Mouse (Mus musculus): ENCODE data around the gene Cep19.
"Not testable (repeated sequence)": the region's sequence is repeated elsewhere in the genome, so short reads cannot be mapped to it uniquely, and the experiment has no call there.

Gene Cep19

DNA sequence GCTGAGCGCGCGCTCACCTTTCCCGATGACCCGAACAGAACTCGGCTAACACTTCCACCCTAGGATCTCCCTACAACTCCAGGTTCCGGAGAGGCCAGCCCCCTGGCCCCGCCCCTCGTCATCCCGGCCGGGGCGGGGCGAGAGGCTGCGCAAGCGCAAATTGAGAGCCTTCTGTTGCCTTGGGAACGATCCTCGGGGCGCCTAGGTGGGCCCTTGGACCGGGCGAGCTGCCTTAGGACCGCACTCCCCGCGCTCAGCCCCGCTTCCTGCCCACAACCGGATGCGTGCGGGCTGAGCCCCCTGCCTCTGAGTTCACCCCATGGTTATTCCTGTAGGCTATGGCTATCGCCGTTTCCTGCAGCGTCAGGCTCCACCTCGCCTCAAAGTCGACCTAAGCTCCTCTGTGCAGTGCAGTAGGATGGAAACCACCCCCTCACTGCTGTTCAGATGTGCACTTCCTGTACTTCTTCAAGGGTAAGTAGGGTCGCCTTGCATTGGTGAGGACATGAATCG, at the start of gene Cep19, which contains the start of gene Pigx:
Gene Cep19, plus strand, starts transcription at position 163 of the 513 bp plus-strand sequence.
Gene Pigx, minus strand, starts transcription at position 103 of the 513 bp plus-strand sequence.
- peak; percentile 92 for DNase-seq

DNA sequence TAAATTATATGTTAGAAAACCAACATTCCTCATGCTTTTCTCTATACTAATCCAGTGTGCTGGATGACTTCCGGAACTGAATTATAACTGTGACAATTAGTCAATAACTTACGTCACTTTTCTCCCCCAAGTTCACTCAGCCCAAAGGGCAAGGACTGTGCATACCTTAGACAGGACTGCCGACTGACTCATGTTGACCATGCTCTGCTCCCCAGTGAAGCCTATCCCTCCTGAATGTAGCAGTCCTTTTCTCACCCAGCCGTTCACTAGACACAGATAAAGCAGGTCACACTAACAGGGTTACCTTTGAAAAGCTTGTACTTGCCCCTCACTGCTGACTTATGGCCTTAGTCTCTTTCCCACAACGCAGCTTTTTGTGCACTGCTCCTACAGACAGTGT, 40.8 kb upstream of the Cep19 start:
- no peak for DNase-seq

DNA sequence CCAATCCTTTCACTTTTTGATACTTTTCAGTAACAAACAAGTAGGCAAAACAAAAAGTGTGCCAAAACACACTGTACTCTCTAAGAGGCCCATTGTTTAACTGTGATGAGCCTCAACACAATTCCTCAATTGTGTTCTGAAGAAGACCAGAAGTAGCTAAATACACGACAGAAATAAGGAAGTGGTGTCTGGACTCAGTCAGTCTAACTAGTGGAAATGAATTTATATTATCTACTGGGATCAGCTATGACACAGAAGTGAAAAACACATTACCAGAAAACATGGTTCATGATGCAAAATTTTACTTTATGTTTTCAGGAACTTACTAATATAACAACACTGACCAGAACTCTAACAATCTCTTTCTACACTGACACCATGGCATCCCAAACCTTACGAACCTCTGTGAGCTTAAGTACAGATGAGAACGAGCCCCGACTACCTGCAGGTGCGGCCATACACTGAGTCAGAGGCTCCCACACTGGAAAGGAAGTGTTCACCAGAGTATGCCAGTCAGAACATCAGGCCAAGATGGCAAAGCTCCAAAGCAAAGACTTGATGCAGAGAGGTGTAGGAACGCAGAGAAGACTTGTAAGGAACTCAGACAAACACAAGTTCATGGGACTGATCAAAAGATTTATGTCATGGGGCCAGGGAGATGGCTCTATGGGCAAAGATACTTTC, 39.6 kb upstream of the Cep19 start:
- peak; percentile 57 for DNase-seq

DNA sequence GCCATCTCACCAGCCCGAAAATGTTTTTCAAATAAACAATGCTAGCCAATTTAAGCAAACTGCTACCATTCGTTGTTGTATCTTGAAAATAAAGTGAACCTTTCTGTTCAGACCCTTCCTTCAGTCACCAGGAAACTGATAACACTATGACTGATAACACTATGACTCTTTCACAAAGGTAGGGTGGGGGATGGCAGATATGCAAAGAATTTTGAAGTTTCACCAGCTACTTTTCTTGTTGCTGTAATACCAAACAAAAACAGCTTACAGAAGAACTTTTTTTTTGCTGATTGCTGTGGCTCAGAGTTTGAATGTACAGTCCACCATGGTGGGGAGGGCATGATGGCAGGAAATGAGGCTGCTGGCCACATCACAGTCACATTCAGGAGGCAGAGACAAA, 37.4 kb upstream of the Cep19 start:
- no peak for DNase-seq

DNA sequence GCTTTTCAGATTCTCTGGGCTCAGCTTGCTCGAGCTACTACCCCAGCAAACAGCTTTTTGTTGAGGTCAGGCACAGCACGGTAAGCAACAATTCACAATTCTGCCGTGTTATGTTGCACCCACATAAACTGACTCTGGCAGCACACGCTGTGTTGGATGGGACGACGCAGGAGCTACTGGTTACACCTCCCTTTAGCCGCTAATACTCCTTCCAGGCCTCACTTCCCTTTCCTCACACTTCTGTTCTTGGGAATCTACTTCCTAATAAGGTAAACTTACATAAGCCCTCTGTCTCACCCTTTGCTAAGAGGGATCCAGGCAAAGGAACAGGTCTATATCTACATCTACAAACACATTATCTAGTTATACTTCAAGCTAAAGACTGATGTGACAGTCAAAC, 35.7 kb upstream of the Cep19 start:
- peak; percentile 22 for DNase-seq

DNA sequence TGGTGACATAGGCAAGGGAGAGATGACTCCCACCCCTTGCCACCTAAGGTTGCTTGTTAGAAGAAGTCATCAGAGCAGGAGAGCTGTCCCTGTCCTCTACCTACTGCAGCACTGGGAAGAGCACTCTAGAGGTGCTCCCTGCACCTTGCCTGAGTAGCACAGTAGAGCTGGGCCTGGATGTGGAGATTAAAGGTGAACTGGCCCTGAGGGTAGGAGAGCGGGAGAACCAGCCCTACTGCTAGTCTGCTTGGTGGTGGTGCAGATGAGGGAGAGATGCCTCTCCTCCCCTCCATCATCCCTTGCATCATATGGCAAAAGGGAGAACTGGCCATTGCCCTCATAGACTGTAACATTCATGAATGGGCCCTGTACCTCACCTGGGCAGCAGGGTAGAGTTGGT, 32.7 kb upstream of the Cep19 start:
- DNase-seq, result no peak

DNA sequence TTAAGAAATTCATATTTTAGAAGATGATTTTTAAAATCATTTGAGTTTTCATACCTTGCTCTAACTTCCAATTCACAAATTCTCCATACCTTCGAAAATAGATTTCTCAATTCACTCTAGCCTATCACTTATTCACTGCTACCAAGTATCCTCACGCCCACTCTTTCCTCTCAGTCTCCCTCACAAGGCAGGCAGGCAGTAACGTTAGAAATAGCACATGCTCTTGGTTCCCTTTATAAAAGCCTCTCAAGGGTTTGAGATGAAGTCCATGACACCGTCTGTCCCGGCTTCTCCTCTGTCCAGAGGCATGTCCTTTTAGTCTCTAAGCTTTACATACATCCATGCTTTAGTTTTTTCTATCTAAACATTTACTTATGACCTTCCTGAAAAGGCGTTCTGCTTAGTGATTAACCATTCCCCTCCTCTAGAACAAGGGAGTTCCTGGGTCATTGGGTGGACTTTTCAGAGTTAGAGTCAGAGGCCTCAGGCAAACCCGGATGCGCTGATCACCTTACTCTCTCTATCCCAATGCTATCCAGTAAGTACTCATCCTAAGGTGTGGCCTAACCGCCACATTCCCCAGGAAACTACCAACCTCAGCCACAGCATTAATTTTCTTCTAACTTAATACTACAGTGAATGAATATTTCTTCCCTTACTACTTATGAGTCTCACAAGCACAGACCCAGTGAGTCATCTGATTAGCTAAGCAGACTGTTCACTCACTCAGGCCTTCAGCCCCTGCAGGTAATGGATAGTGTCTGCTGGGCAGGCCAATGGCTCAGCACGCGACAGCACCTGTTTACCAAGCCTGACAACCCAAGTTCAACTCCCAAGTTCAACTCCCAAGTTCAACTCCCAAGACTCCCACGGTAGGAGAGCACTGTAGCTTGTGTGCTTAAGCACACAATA, 31.0 kb upstream of the Cep19 start:
- DNase-seq, result peak; percentile 24

DNA sequence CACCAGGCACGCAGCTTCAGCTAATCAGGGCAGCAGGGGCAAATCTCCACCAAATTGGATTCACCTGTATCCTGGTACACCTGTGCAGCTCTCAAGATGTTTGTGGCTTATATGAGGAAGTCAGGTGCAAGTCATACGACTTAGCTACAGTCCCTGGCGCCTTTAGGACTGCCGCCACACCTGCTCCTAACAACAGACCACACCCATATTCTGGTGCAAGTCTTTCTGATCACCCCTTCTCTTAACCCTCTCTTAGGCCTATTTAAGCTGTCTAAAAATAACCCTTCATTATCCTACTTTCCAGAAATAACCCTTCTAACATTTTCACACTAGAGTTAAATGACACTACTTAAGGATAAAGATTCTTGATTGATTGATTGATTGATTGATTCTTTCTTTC, 29.5 kb upstream of the Cep19 start:
- DNase-seq, result not testable (repeated sequence)

DNA sequence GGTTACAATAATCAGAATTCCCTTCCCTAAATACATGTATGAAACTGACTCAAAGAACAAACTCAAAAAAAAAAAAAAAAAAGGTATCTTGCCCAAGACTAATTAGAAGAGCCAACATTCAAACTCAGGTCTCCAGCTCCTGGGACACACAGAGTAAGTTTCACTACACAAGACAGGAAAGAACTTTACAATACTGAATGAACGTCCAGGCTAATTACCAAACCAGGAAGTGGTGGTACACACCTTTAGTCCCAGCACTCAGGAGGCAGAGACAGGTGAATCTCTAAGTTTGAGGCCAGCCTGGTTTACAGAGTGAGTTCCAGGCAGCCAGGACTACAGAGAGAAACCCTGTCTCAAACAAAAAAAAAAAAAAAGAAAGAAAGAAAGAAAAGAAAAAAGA, 23.8 kb upstream of the Cep19 start:
- DNase-seq, result no peak

DNA sequence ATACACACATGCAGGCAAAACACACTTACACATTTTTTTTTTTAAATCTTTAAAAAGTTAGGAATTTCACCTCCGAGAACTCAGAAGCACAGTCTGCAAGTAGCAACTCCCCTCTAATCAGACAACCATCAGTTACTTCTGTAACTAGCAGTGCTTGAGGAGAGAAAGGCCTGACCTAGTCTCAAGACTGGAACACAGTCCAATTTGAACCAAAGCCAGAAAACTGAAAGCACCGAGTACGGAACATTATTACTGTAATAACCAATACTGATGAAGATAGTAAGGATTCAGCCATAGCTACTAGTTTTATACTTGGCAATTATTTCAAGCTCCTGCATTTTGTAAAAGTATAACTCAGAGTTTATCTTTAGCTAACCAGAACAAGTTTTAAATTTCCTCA, 23.2 kb upstream of the Cep19 start:
- DNase-seq, result peak; percentile 39

DNA sequence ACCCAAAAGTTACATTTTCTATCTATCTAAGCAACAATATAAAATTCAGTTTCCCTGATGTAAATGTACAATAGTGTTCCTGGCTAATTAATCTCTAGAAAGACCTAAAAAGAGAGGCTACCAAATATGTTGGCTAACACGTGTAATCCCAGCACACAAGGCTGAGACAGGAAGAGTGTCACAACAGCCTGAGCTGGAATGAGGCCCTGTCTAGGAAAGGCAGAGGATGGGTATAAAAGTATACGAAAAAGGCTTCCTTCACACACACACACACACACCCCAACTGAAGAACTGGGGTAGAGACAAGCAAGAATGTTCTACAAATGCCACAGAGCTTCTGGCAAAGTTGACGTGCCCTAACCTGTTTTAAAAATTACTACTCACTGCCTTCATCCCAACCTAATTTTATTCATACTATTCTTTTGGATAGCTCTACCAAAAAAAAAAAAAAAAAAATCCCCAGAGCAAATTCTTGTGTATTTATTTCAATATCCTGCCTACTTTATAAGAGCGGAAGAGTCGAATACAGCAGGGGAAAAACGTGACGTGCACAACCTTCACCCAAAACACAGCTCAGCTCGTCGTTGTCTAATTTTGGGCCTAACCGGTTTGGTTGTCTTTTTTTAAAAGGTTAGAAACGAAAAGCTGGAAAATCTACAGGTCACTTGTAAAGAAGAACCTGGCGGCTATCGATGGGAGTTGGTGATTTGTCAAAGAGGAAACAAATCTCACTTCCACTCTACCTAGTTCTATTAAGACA, 21.8 kb upstream of the Cep19 start:
- no peak for DNase-seq

DNA sequence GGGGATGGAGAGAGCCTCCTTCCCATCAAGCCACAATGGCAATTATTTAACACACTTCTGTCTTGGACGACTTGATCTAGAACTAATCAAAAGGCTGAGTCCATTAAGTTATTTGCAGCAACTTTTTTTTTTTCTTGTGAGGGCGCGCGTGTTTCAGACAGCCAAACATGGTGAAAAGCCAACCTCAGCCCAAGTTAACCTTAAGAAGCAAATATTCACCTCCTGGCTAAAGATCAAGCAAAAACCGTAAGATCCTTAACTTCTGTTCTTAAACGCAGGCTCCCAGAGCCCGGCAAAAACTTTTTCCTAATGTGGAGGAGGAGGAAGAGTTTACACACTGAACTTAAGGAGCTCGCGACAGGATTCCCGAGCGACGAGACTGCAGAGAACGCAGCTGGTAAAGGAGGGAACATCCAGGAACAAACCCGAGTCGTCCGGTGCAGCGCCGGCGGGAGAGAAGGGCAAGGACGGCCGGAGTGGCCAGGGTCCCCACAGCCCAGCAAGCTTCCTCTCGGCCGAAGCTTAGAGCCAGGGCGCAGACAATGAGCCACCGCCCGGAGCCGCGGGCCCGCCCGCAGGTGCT, 21.1 kb upstream of the Cep19 start:
- peak; percentile 35 for DNase-seq

DNA sequence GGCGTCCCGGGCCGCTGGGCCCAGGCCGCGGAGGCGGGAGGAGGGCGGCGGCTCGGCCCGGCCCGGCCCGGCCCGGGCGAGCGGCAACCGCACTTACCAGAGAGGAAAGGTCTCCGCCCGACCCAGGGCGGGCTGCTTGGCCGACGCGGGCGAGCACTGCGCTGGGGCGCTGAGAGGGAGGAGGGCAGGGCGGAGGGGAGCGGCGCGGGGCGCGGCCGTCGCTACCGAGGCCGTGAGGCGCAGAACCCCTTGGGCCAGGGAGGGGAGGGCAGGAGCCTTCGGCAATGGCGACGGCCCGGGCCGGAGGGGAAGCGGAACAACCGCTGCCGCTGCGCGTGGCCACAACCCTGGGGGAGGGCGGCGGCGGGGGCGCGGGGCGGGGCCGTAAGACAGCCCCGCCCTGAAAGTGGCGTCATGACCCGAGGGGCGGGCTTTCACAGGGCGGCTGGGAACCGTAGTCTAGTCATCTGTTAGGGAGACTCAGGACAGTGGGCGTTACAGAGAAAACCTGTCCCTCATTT, 20.5 kb upstream of the Cep19 start, which contains the start of gene Pak2:
Gene Pak2, minus strand, starts transcription at position 352 of the 521 bp plus-strand sequence.
- DNase-seq, result peak; percentile 87

DNA sequence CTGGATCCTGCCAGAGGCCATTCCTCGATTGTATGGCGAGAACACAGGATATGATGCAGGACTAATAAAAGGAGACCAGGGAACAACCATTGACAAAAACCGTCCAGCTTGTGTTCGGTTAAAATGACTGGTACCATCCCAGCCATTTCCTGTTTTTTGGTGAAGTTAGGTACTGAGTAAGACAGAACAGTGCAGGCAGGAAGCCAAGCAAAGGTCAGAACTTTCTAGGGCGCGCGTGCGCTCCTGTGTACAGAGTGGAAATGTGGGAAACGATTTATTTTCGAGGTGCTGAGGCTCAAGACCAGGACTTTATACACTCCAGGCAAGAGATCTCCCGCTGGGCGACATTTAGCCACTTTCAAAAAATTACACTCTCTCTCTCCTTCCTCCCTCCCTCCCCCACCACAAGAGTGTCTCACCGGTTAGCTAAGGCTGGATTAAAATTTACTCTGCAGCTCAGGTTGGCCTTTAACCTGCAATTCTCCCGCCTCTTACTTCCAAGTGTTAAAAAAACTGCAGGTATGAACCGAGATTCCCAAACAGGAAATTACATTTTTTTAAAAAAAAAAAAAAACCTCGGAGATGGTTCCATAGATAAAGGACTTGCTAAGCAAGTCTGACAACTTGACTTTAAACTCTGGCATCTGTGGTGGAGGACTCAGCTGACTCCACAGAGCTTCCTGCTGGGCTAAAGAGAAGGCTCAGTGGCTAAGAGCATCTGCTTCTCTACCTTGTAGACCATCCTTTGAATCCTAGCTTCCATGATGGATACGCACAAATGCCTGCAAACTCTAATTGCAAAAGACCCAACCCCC, 11.8 kb upstream of the Cep19 start:
- peak; percentile 67 for DNase-seq

DNA sequence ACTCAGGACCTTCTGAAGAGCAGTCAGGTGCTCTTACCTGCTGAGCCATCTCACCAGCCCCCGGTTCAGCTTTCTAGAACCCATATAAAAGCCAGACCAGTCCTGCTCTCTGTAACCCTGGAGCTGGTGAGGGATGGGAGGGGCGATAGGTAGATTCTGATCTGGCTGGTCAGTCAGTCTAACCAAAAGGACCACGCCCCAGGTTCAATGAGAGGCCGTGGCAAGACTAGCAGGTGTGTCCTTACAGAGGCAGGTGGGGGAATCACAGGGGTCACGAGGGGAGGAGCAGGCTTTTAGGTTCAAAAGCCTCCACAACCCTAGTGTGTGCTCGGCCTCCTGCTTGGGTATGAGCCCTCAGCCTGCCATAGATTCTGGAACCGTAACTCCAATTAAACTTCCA, 8.1 kb upstream of the Cep19 start:
- no peak for DNase-seq

DNA sequence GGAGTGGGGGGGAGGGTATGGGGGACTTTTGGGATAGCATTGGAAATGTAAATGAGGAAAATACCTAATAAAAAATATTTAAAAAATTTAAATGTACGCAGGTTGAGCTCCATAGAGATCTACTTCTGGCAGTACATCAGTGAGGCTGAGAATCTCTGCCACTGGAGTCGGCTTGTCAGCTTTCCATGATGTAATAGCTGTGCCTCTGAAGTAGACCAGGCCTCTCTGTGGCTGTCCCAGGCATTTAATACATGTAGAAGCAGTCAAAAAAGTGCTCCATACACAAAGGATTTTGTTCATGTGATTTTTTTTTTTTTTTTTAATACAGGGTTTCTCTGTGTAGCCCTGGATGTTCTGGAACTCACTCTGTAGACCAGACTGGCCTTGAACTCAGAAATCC, 1.8 kb upstream of the Cep19 start:
- DNase-seq, result not testable (repeated sequence)

DNA sequence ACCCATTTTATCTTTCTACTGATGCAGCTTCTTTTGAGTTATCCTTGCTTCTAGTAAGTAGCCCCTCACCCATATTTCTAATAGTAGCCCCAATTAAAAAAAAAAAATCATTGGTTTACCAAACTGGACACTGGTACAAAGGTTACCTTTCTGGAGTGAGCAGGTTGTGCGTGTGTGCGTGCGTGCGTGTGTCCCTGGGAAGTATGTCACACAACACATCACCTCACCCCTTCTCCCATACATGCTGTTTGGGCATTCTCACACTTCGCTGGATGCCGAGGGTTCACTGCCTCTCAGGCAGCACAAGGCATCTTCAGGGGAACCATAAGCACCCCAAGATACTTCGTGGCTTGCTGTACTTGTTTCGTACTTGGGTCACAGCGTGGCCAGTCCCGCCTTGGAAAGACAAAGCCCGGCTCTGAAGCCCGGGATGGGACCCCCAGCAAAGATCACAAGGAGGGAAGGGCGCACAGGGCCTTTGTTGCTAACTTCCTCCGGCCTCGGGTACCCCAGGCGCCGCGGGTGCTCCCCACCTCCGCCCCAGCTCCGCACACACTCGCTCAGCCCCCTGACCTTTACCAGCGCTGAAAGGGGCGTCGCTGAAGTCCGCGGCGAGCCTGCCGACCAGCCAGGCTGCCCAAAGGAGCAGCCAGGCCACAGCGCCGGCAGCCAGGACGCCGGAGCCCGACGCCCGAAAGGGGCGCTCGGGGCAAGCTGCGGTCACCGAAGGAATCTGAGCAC, 533 bp upstream of the Cep19 start:
- DNase-seq, result no peak

DNA sequence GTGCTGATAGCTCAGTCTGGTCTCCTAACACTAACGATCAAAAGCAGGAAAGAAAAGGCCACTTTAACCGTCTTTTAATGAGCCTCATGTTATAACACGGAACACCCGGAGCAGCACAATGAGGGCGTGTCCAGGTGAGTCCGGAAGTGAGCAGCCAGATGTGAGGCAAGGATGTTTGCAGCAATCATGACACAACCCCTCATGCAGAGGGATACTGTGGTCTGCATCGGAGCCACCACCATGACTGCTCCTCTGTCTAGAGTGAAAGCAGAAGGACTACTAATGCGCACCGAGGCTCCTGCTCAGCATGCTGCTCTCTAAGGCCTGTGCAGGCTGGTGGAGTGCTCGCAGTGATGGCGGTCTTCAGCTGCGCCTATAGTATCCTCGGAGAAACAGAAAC, 2.7 kb downstream of the Cep19 start:
- DNase-seq, result no peak

DNA sequence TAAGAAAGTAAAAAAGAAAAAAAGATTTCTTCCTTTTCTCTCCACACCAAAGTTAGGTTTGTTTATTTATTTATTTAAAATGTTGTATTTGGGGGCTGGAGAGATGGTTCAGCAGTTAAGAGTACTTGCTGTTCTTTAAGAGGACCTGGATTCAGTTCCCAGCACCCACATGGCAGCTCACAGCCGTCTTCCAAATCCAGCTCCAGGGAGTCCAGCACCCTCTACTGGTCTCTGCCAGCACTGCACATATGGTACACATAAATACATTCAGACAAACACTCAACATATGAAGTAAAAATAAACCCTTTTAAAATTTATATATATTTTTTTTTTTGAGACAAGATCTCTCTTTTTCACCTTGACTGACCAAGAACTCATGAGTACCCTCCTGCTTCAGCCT, 6.1 kb downstream of the Cep19 start:
- DNase-seq, result no peak

DNA sequence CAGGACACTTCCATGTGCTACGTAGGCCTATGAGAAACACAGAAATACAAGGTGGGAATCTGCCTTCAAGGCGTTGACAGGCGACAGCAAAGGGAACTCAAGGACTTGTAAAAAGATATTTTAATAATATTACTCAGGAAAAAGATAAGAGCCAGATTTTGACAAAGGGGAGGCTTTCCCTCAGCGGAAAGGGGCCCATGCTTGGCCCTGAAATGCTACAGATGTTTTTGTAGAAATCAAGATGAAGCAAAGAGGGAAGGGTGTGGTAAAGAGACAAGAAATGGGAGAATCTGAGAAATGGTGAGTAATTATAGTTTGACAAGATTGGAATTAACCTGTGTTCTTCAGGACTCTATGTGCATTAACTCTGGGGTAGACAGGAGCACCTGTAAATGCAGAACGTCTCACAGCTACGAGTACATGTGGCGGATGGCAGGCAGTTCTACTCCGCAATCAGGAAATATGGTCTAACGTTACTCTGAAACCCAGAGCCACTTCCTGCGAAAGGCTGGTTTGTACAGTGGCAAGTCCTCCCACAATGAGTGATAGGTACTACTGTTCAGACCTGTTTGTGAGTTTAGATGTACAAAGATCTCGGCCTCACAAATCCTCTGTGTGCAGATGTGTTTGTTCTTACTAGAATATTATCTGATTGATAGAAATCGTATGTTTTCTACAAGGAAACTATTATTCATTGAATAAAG, 7.9 kb downstream of the Cep19 start:
- DNase-seq, result peak; percentile 21

Measured in lung, postnatal 36 days (tissue).